Mouse (Mus musculus): Measurements from ENCODE around the gene Selp. TPM values are rescaled to one million over a fixed set of nuclear protein-coding genes. Genes with fewer than 3 reads are reported as not detected.

Gene Selp
- not detected in 2 replicates for polyA plus RNA-seq (2015; fragmentation: Nextera tagmentation; extraction: Ambion mirVana)

GRCm38 (mm10) chr1:164114947-164115493, at the start of gene Selp:
Gene Selp (plus strand): TSS chr1:164115264.
- Histone ChIP-seq H3K36me3 (ENCODE audit: poor library complexity, severe bottlenecking) (no peaks in the 10 kb centered on the region), H3K4me2 (no peak within 1 kb of the TSS), H3K4me1 (0 out of 2 replicates have a peak, but pooled peaks cover 9% of the 10 kb centered on the region), H3K27ac (no peak within 1 kb of the TSS), H3K4me3 (no peak within 1 kb of the TSS), H3K27me3 (no peaks in the 10 kb centered on the region), H3K9me3 (replicated peaks) (no peaks in the 10 kb centered on the region), H3K9ac (no peak within 1 kb of the TSS)
- WGBS: 58% methylated on average over 8 of the region's 8 CpGs
- ATAC-seq: no peak

- Histone ChIP-seq H3K36me3 (ENCODE audit: poor library complexity, severe bottlenecking) (no peaks in the 10 kb centered on the region), H3K4me2 (no peak overlapping the region), H3K27ac (no peak overlapping the region), H3K9ac (no peak overlapping the region), H3K27me3 (no peaks in the 10 kb centered on the region), H3K4me3 (no peak overlapping the region), H3K4me1 (no peaks in the 10 kb centered on the region), H3K9me3 (replicated peaks) (no peaks in the 10 kb centered on the region)
- ATAC-seq: no peak
Measured at GRCm38 (mm10) chr1:164069261-164069660, 45.8 kb upstream of the Selp start.

DNA sequence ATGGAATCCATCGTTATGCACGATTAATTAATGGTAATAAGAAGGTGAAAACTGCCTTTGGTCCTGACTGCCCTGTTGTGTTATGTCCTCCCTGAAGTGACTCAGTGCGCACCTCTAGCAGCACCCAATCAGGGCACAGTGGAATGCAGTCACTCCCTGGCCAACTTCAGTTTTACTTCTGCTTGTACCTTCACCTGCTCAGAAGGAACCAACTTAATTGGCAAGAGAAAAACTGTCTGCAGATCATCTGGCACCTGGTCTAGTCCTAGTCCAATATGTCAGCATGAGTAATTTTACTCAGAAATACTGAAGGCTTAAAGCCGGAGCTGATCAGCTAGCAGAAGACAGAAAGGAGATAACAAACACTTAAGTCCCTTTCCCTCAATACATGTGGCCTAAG, 44.6 kb upstream of the Selp start:
- 92% methylated on average over 4 of the region's 4 CpGs for WGBS
- Histone ChIP-seq H3K4me2 (no peak overlapping the region), H3K4me1 (no peaks in the 10 kb centered on the region), H3K9me3 (replicated peaks) (no peaks in the 10 kb centered on the region), H3K27ac (no peak overlapping the region), H3K4me3 (no peak overlapping the region), H3K9ac (no peak overlapping the region), H3K36me3 (ENCODE audit: poor library complexity, severe bottlenecking) (no peaks in the 10 kb centered on the region), H3K27me3 (no peaks in the 10 kb centered on the region)
- ATAC-seq: no peak

DNA sequence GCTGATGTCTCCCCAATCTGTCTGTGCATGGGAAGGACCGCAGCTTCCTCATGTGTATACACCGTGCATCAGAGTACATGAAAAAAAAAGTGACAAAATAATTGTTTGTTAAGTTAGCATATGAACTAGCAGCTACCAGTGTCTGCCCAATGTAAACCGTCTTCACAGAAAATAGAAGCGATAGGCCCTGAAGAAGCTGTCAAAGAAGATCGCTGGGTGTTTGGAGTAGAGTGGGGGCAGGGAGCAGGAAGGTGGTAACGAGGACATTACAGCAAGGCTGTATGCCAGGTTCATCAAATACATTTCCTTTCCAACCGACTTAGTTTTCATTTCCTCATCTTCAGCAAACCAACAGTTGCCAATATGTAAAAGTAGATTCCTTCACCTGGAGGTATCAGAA, 44.0 kb upstream of the Selp start:
- H3K9ac ChIP-seq: no peak overlapping the region
- H3K36me3 ChIP-seq (ENCODE audit: poor library complexity, severe bottlenecking): no peaks in the 10 kb centered on the region
- no peak overlapping the region for H3K27ac ChIP-seq
- H3K27me3 ChIP-seq: no peaks in the 10 kb centered on the region
- H3K4me3 ChIP-seq: no peak overlapping the region
- 83% methylated on average over 7 of the region's 7 CpGs for WGBS
- no peaks in the 10 kb centered on the region for H3K4me1 ChIP-seq
- H3K9me3 ChIP-seq (replicated peaks): no peaks in the 10 kb centered on the region
- no peak for ATAC-seq
- no peak overlapping the region for H3K4me2 ChIP-seq

DNA sequence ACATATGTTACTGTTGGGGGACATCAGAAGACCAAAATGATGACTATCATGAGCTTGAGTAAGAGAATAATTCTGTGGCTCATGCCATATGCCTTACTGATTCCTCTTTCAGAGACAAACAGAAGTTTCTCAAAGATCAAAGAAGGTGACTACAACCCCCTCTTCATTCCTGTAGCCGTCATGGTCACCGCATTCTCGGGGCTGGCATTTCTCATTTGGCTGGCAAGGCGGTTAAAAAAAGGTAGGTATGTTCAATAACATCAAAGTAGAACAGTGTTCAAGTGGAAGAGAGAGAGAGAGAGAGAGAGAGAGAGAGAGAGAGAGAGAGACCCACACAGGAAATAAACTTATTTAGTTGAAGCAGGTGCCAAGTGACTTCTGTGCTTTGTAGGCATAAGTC, 43.1 kb upstream of the Selp start:
- Histone ChIP-seq H3K4me3 (no peak overlapping the region), H3K36me3 (ENCODE audit: poor library complexity, severe bottlenecking) (no peaks in the 10 kb centered on the region), H3K4me1 (no peaks in the 10 kb centered on the region), H3K9ac (no peak overlapping the region), H3K27ac (no peak overlapping the region), H3K27me3 (no peaks in the 10 kb centered on the region), H3K9me3 (replicated peaks) (no peaks in the 10 kb centered on the region), H3K4me2 (no peak overlapping the region)
- no peak for ATAC-seq
- WGBS: 97% methylated on average over 4 of the region's 4 CpGs

GRCm38 (mm10) chr1:164073091-164073490, 42.0 kb upstream of the Selp start:
- no peaks in the 10 kb centered on the region for H3K27me3 ChIP-seq

DNA sequence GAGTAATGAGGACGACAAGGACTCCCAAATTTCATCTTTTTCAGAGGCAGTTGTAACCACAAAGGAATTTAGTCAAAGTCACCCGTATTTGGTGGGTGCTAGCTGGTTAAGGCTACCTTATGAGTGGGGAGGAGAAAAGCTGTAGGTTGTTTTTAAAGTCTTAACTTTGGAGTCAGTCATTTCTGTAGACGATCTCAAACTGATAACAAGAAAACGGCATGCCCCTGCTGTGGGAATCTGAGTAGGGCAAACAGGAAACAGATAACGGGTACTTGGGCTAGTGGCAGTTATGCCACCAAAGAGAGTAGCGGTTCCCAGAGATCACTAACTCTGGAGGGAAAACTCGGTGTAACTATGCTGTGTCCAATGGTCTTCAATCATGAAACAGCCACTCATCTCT, 41.3 kb upstream of the Selp start:
- no peak overlapping the region for H3K9ac ChIP-seq
- H3K4me3 ChIP-seq: no peak overlapping the region
- no peaks in the 10 kb centered on the region for H3K9me3 ChIP-seq (replicated peaks)
- no peak overlapping the region for H3K4me2 ChIP-seq
- H3K4me1 ChIP-seq: no peaks in the 10 kb centered on the region
- H3K27me3 ChIP-seq: no peaks in the 10 kb centered on the region
- WGBS: 87% methylated on average over 7 of the region's 7 CpGs
- no peaks in the 10 kb centered on the region for H3K36me3 ChIP-seq (ENCODE audit: poor library complexity, severe bottlenecking)
- no peak overlapping the region for H3K27ac ChIP-seq
- no peak for ATAC-seq

More at GRCm38 (mm10) chr1:164073091-164073490, 42.0 kb upstream of the Selp start:
- Histone ChIP-seq H3K4me3 (no peak overlapping the region), H3K36me3 (ENCODE audit: poor library complexity, severe bottlenecking) (no peaks in the 10 kb centered on the region), H3K27ac (no peak overlapping the region), H3K9ac (no peak overlapping the region), H3K4me2 (no peak overlapping the region), H3K4me1 (no peaks in the 10 kb centered on the region), H3K9me3 (replicated peaks) (no peaks in the 10 kb centered on the region)
- 88% methylated on average over 9 of the region's 9 CpGs for WGBS
- no peak for ATAC-seq

- Histone ChIP-seq H3K36me3 (ENCODE audit: poor library complexity, severe bottlenecking) (no peaks in the 10 kb centered on the region), H3K27ac (no peak overlapping the region), H3K27me3 (no peaks in the 10 kb centered on the region), H3K4me1 (no peaks in the 10 kb centered on the region), H3K4me3 (no peak overlapping the region), H3K9ac (no peak overlapping the region), H3K9me3 (replicated peaks) (no peaks in the 10 kb centered on the region), H3K4me2 (no peak overlapping the region)
- ATAC-seq: no peak
- WGBS: 85% methylated on average over 2 of the region's 2 CpGs
Measured at GRCm38 (mm10) chr1:164074606-164075140, 40.4 kb upstream of the Selp start.

DNA sequence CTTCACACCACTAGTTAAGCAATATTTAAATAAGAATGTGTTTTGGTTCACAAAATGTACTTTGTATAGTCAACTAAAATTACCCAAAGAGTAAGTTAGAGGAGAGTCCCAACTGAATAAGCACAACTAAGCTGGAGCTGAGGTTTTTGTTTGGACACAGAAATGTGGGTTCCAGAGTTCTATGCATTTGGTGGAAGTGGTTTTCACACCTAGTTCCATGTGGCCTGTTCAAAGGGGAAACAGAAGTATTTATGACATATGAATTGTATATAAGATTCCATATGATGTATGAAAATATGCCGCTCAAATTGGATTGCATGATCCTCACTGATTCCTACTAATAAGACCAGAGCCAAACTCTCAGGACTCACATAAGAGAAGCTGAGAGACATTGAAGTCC, 39.6 kb upstream of the Selp start:
- Histone ChIP-seq H3K9ac (no peak overlapping the region), H3K4me1 (no peaks in the 10 kb centered on the region), H3K4me2 (no peak overlapping the region), H3K9me3 (replicated peaks) (no peaks in the 10 kb centered on the region), H3K27ac (no peak overlapping the region), H3K4me3 (no peak overlapping the region), H3K27me3 (no peaks in the 10 kb centered on the region), H3K36me3 (ENCODE audit: poor library complexity, severe bottlenecking) (no peaks in the 10 kb centered on the region)
- ATAC-seq: no peak
- 94% methylated on average over 1 of the region's 1 CpGs for WGBS

DNA sequence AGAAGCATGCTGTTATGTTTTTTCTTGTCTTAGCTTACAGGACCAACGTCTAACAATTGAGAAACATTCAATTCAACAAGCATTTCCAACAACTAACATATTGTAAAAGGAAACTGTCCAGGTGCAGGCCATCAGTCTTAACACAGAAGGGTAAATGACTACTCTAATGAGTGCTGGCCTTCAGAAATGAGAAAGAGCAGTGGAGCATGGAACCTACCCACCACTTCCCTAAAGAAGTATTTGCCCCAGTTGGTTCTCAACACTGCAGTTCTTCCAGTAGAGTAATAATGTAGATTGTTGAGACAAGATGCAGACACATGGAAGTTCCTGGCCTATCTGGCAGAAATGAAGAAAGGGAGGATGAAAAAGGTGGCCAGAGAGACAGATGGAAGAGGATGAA, 38.6 kb upstream of the Selp start:
- WGBS: 69% methylated on average over 1 of the region's 1 CpGs
- Histone ChIP-seq H3K27ac (no peak overlapping the region), H3K4me3 (no peak overlapping the region), H3K4me1 (no peaks in the 10 kb centered on the region), H3K27me3 (no peaks in the 10 kb centered on the region), H3K9me3 (replicated peaks) (no peaks in the 10 kb centered on the region), H3K36me3 (ENCODE audit: poor library complexity, severe bottlenecking) (no peaks in the 10 kb centered on the region), H3K9ac (no peak overlapping the region), H3K4me2 (no peak overlapping the region)
- ATAC-seq: no peak

DNA sequence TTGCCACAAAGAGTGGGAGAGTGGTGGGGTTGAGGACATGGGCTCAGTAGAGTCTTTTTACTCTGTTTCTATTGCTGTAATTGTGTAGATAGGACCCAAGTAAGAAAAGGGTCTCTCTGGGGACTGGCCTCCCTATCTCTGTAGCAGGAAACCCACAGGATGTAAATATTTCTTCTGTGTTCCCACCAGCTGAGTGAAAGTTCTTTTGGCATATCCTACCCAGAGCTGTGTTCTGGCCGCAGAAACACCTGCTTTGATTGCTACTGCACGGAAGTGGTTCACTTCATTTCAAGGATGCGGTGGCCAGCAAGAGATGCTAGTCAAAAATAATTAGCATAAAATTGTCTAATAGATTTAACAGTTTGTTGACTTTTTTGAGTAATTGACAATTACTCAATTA, 38.0 kb upstream of the Selp start:
- WGBS: 92% methylated on average over 3 of the region's 3 CpGs
- no peak overlapping the region for H3K27ac ChIP-seq
- no peaks in the 10 kb centered on the region for H3K36me3 ChIP-seq (ENCODE audit: poor library complexity, severe bottlenecking)
- H3K4me2 ChIP-seq: no peak overlapping the region
- no peaks in the 10 kb centered on the region for H3K4me1 ChIP-seq
- no peaks in the 10 kb centered on the region for H3K27me3 ChIP-seq
- H3K9me3 ChIP-seq (replicated peaks): no peaks in the 10 kb centered on the region
- H3K4me3 ChIP-seq: no peak overlapping the region
- no peak for ATAC-seq
- no peak overlapping the region for H3K9ac ChIP-seq

- 86% methylated on average over 4 of the region's 4 CpGs for WGBS
- Histone ChIP-seq H3K4me2 (no peak overlapping the region), H3K27me3 (no peaks in the 10 kb centered on the region), H3K36me3 (ENCODE audit: poor library complexity, severe bottlenecking) (no peaks in the 10 kb centered on the region), H3K27ac (no peak overlapping the region), H3K4me1 (no peaks in the 10 kb centered on the region), H3K9me3 (replicated peaks) (no peaks in the 10 kb centered on the region), H3K9ac (no peak overlapping the region), H3K4me3 (no peak overlapping the region)
- ATAC-seq: no peak
Measured at GRCm38 (mm10) chr1:164078323-164078741, 36.7 kb upstream of the Selp start.

DNA sequence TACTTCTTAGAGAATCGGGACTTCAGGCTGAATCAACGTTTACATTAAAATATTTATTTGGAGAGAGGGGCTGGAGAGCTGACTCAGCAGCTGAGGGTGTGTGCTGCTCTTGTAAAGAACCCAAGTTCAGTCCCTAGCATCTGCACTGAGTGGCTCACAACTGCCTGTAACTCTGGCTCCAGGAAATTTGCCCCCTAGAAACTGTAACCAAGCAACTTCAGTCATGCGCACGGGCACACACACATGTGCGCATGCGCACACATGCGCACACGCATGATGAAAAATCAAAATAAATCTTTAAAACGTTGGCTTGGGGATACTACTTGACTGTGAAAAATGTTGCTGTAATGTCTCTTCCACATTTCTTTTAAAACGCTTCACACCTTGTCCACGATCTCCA, 36.0 kb upstream of the Selp start:
- WGBS: 90% methylated on average over 11 of the region's 11 CpGs
- Histone ChIP-seq H3K9me3 (replicated peaks) (no peaks in the 10 kb centered on the region), H3K4me2 (no peak overlapping the region), H3K4me1 (no peaks in the 10 kb centered on the region), H3K27ac (no peak overlapping the region), H3K4me3 (no peak overlapping the region), H3K36me3 (ENCODE audit: poor library complexity, severe bottlenecking) (no peaks in the 10 kb centered on the region), H3K9ac (no peak overlapping the region), H3K27me3 (no peaks in the 10 kb centered on the region)
- ATAC-seq: no peak

Data from forebrain, embryonic 13.5 days (tissue).